Mouse (Mus musculus) kidney, adult 10 weeks (tissue): ENCODE data around the gene Mkrn1. TPM values are rescaled to one million over a fixed set of nuclear protein-coding genes. Genes with fewer than 3 reads are reported as not detected.

Experiments
- polyA plus RNA-seq: library from polyadenylated mRNA; stranded (reverse); fragments of 350-450 nt; fragmentation: Illumina TruSeq; extraction: RNeasy Lipid Tissue Mini Kit (QIAGEN cat#74804); gene quantifications from one replicate; pipeline ENCODE4 v1.2.3, GENCODE M21; 2014; ENCODE audit warnings: low read depth, low replicate concordance

Gene Mkrn1
- polyA plus RNA-seq, result 36.8 TPM

DNA sequence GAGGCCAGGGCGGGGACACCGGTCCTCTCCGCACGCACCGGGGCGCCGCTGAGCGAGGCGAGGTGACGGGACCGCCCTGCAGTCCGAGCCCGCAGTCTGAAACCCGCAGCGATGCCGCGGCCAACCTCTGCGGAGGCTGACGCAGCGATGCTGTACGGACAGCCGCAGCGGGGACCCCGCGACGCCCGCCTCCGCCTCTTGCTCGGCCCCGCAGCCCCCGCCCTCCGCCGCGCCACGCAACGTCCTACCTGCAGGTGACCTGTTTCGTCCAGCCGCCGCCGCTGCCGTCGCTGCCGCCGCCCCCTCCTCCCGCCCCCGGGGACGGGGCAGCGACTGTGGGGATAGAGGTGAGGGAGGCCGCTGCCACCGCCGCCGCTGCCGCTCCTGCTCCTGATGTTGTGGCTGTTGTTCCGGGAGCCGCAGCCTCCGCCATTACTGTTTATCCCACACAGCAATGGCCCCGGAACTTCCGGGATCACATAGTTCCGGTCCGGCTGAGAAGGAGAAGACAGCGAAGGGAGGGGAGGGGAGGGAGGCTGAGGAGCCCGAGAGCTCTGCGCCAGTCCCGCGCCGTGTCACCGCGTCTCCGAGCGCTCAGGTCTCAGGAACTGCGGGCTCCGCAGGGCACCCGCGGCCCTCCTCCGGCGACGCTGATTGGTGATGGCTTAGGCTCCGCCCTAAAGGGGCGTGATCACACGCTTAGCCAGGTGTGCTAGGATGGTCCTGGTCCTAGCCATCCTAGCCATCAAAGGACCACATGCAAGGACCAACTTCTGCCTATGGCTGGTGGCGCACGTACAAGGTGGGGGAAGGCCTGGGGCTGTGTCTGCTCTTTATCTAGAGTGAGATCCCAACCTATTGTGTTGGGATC, at the start of gene Mkrn1:
TSS of gene Mkrn1 (minus strand) at position 612 of the 871 bp plus-strand sequence.

DNA sequence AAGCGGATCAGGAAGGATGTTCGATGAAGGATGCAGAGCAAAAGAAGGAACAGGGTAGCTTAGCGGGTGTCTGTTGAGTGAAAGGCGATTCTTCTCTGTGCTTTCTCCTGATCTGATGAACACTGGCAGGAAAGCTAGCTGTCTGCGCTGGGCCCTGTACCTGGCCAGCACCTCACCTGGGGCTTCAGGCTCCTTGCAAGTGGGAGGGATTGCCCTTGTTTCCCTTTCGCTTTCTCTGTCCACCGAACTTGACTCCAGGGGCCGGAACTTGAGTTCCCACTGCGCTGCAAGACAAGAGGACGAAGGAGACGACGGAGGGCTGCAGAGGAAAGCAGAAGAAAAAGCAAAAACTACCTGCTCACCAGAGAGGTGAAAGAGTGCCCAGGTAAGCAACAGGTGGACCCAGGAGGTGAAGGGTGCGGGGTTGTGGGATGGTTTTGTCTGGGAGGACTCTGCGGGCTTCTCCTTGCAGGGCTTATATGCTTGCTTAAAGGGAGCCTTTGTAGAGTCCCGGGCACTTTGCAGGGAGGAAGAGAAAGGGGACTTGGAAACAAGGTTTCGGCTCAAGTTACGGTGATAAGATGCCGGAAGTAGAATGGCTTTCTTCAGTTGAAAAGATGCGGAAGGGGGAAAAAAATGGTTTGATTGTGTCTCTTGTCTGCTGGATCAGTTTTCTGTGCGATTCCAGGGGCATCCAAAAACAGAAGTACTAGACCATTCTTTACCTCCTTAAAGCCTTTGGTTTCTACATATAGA, 39.0 kb downstream of the Mkrn1 start, which contains the start of gene Rab19:
TSS of gene Rab19 (plus strand) at position 51 of the 756 bp plus-strand sequence.

GRCm38 (mm10) chr6:39377311-39377827, 42.9 kb downstream of the Mkrn1 start, which contains the start of gene Slc37a3:
TSS of gene Slc37a3 (minus strand) at chr6:39377675.

Other genes starting within 250 kb of the Mkrn1 start
- gene Kdm7a, start 213.7 kb downstream of the Mkrn1 start, polyA plus RNA-seq, result 32.5 TPM
- gene Slc37a3, start 42.8 kb downstream of the Mkrn1 start, polyA plus RNA-seq, result 40.5 TPM
- gene Rab19, start 39.3 kb downstream of the Mkrn1 start, polyA plus RNA-seq, result 1.5 TPM
- gene Dennd2a, start 137.4 kb upstream of the Mkrn1 start, polyA plus RNA-seq, result 0.32 TPM
- gene Adck2, start 153.4 kb upstream of the Mkrn1 start, polyA plus RNA-seq, result 5.0 TPM
- gene Gm42420, start 165.3 kb upstream of the Mkrn1 start, polyA plus RNA-seq, result not detected
- 103 TPM for gene Ndufb2, start 172.1 kb upstream of the Mkrn1 start, polyA plus RNA-seq